Mouse (Mus musculus) monocyte, adult 2 months (primary cell): Measurements from ENCODE around the gene Fcrla.

Experiments
- DNase-seq, 2 experiments: peaks; one replicate each; pipeline ENCODE4 v3.0.0; 2022; ENCODE audit warnings: low spot score in 2 of 2, low read depth in 1 of 2

Fcrla gene

DNA sequence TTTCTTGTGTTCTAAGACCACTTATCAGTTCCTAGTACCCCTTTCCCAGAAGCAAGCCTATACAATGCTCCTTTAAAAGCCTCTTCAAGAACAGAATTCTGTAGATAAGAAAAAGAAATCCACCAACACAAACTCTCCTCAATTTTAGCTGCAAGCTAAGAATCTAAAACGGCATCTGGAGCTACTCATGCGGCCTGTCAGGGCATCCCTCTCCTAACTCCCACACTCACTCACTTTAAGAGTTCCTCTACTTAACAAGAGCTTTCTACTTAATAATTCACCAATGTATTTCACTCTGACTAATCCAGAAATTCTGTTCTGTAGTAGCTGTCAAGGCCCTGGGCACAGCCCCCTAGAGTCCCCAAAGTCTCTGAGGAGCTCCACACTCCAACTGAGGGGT lies 35.7 kb downstream of the Fcrla start:
- DNase-seq = no peak

DNA sequence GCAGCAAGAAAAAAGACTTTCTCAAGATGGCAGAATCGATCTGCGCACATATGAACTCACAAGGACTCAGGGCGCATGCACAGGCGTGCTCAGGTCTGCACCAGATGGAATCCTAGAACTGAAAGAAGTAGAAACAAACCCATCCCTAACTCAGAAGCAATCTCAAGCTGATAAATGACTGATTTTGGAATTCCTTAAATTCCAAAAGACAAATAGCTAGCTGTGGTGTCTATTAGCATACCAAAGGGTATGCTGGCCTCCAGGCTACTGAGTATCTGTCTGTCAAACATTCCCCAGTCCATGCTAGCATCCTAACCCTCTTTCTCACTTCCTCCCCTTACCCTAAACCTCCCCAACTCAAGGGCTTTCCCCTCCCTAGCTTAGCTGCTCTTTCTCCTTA lies 38.1 kb downstream of the Fcrla start:
- no peak for DNase-seq

DNA sequence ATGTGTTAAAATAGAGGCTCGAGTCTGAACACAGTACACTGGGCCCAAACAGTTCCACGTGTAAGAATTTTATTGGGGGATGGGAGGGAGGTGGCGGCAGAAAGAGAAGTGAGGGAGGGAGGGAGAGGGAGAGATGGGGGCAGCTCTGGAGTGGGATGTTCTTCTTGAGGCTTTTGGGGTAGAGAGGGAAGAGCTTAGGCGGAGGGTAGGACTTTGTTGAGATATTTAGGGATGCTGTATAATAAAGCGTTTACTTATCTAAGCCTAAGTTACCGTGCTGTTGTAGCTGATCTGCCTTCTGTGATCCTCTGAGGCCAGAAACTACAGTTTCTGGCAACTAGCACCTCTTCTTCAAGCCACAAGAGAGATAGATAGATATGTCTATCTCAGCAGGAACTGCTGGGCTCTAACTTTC lies 41.3 kb downstream of the Fcrla start:
- DNase-seq = no peak

DNA sequence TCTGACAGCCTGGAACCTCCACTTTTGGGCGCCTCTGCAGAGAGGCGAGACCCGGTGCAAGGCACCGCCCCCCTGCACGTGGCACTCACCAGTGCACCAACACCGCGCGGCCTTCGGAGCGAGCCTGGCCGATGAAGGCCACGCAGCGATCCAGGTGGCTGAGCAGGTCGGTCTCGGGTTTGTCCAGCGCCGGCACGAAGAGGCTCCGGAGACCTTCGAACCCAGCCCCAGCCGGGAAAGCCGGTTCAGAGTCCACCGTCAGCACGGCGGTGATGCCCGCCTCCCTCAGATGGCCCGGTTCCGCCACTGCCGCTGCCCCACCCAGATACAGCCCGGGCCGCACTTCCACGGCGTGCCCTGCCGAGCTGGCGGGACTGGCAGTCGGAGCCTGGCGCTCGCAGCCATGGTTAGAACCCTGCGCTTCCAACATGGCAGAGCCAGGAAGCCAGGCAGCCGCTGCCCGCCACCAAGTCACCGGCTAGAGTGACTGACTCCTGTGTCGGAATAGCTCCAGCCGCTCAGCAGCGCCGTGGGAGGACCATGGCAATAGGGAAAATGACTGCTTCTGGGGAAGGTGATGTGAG lies 42.3 kb downstream of the Fcrla start, which contains the start of the genes Gm26620 and Dusp12:
Gene Gm26620 (plus strand): TSS at position 88 of the 584 bp plus-strand sequence.
Gene Dusp12 (minus strand): TSS at position 563 of the 584 bp plus-strand sequence.
- DNase-seq = peak; percentile 68 to 75

DNA sequence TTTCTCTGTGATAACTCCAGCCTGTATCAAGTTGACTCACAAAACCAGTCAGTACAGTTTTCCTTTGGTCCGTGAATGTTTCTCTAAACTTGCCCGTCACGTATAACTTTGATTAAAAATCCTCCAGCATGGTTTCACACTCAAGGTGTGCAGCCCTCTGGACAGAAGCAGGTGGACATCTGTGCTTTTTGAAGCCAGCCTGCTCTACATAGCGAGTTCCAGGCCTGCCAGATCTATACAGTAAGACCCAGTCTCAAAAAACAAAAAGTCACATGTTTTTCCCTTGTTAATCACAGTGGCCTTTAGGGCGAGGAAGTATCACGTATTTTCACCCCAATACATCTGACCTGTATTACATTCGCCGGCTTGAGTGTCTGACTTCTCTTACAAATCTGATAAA lies 43.0 kb downstream of the Fcrla start:
- no peak for DNase-seq

DNA sequence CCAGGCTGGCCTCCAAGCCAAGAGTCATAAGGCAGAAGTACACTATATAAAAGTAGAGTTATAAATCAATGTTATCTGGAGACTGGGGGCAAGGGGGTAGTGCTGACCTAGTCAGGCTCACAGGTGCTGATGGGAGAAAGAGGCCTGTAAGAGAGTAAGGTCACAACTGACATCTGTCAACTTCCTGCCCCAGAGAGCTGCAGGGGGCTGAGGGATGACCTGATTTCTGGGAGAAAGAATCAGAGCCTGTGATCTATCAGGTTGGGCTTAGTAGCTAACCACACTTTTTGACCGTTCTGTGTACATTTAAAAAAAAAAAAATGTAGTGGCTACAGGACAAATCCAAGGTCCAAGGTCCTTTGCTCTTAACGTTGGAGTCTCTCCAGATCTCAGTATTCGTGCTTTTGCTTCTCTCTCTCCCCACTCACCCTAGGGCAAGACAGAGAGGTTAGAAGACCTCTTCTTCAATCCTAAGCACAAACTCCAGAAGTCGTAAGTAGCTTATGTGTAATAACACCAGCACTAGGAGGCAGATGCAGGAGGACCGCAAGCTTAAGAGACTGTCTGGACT lies 44.4 kb downstream of the Fcrla start:
- DNase-seq = no peak

DNA sequence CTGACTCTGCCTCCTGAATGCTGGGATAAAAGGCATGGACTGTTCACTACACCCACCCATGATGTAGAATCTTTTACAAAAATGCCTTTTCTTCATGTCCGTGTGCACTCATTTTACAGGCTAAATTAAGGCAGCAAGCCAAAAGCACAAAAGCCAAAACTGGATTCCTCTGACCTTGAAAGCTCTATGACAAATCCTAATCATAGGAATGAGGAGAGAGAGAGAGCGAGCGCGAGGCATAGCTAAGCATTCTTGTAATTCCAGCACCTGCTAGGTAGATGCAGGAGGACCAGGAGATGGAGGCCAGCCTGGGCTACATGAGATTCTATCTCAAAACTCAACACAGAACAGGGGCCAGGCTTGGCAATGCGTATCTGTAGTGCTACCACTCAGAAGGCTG lies 50.5 kb downstream of the Fcrla start:
- DNase-seq = no peak

DNA sequence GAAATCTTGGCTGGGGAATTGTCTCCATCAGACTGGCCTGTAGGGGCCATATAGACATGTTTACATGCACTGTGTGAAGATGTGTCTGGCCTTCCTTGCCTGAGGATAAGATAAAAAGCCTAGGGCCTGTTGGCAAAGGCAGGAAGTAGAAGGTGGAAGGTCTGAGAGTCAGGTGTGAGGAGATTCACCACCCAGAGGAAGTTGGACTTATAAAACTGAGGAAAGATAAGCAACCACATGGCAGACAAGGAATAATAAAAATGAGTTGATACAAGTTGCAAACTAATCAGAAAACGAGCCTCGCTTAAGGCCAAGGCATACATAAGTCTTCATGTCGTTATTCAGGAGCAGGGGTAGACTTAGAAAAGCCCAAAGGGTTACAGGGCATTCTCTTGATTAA lies 51.7 kb downstream of the Fcrla start:
- no peak for DNase-seq

DNA sequence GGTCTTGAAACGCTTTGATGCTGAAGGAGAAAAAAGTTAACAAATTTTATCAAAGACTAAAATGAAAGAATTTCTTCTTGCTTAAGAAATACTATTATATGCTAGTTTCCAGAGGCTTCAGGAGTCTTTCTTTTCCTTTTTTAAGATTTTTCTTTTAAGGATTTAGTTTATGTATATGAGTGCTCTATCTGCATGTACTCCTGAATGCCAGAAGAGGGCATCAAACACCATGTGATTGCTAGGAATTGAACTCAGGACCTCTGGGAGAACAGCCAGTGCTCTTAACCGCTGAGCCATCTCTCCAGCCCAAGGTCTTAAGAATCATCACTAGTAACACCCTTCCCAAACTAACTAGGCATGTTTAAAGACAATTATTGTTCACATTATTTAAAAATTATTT lies 55.4 kb downstream of the Fcrla start:
- no peak for DNase-seq

DNA sequence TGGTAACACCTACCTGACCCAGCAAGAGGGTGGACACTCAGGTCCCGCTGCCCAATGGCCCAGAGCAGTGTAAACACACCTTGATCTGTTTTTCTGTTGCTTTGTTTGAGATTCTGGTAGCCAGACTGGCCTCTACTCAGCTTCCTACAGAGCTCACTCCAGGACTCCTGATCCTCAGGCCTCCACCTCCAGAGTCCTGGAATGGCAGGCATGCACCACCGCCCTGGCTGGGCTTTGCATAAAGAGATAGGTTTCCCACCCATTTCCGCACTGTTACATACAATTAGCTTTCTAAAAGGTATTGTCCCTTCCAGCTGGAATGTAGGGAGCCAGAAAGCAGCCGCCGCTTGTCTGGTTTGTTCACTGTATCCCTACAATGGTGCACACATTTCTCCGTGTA lies 56.0 kb downstream of the Fcrla start:
- no peak for DNase-seq

DNA sequence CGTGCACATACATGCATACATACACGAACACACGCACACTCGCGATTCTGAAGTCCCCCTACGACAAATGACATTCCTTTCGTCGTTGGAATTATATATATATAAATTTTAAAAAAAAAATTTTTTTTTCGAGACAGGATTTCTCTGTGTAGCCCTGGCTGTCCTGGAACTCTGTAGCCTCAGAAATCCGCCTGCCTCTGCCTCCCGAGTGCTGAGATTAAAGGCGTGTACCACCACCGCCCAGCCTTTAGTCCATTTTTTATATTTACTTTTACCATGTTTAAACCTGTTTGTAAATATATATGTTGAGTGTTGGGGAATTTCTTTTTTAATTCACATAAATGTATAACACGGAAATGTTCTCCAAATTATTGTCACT lies 58.5 kb downstream of the Fcrla start:
- DNase-seq = no peak

DNA sequence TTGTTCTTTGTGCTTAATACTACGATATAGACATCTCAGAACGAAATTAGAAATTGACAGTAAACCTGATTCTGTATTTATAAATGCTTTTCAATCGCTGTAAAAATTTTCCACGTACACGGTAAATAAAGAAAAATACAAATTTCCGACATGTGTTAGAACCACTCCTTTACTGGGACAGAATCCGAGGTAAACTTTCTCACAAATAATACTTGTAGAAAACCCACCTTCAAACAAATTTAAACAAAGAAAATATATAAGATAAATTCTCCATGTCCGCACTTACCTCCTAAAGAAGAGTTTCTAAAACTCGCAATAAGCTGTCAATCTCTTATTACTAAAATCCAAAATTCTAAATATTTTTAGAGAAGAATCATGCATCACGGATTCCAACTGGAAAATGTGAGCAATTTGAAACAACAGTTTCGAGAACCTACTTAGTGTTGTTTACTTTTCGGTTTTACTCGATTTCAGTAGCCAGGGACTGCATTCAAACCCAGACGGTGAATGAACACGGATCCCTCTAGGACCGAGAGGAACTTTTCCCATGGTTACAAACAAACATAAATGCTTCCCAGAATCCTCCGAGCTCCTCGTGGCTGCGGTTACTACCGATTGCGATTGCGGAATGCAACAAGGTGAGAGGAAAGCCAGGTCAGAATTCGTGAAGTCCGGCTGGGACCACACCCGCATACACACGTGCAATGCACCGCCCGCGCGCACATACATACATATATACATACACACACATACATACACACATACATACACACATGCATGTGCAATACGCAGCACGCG lies 59.1 kb downstream of the Fcrla start:
- peak; percentile 18 to 23 for DNase-seq

DNA sequence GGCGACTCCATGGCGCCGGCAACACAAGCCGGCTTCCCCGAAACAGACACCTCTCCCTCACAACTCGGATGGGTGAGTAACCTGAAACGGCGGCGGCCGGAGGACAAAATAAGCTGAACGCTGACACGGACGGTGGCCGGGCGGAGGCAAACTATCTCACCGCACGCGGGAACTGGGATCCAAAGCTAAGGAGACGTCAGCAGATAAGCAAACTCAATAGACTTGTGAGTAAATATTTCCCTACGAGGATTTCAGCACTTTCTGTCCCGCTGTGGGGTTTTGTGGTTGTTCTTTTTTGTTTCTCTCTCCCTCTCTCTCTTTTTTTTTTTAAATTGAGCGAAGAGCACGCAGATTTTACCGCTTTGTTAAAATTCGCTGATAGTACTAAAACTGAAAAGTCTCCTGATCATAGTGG lies 59.7 kb downstream of the Fcrla start, which contains the start of gene Atf6:
Gene Atf6 (minus strand): TSS at position 81 of the 415 bp plus-strand sequence.
- DNase-seq = peak; percentile 94 to 95
